Mouse (Mus musculus) gastrocnemius, adult 2 months (tissue): ENCODE data around the gene Lasp1. TPM values are rescaled to one million over a fixed set of nuclear protein-coding genes. Genes with fewer than 3 reads are reported as not detected.
"Not testable (repeated sequence)": the region's sequence is repeated elsewhere in the genome, so short reads cannot be mapped to it uniquely, and the experiment has no call there.

Experiments used
- DNase-seq: peaks from one replicate; pipeline ENCODE4 v3.0.0; 2022
- H3K27ac ChIP-seq: fragments of 200-600 bp; 2 replicates; pipeline ENCODE4 v1.8.1; 2022; ENCODE audit warnings: mild to moderate bottlenecking
- H3K4me3 ChIP-seq: fragments of 200-600 bp; 2 replicates; pipeline ENCODE4 v1.8.1; 2022; ENCODE audit warnings: mild to moderate bottlenecking, moderate library complexity
- CTCF ChIP-seq: fragments of 200-600 bp; IDR thresholded peaks from 2 replicates; pipeline ENCODE4 v1.8.1; 2022; ENCODE audit warnings: antibody characterized with exemption, mild to moderate bottlenecking, moderate library complexity
- intact Hi-C: fragments of 180-260 bp; cut with DNase I; formaldehyde crosslinking; loops from one replicate; pipeline ENCODE4 v1.15.1; 2025
- total RNA-seq, 2 experiments: library from RNA; stranded (reverse); gene quantifications; 2 replicates each; pipeline ENCODE4 v1.2.3; 2021

Lasp1 gene
- total RNA-seq, 2 experiments from 2014 or later = 10.0 to 16.8 TPM

DNA sequence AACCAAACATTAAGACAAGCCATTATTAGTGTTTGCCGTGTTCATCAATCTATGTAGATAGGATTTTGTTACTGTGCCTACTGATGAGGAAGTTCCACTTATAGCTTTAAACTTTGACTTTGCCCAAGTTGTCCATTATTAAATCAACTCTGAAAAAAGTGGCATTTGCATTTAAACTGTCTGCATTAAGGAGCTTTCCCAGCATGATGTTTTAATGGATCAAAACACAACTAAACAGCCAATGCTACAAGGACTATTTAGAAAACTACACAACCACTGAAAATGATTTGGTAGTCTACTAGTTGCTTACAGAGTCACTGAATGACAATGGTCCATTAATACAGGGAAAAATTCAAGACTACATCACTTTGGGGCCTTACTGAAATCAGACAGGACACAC is 19.9 kb upstream of the Lasp1 start:
- H3K4me3 ChIP-seq = no peak overlapping the region
- intact Hi-C loops = no loop called here
- TF ChIP-seq CTCF = no peak
- no peak overlapping the region for H3K27ac ChIP-seq
- no peak for DNase-seq

GRCm38 (mm10) chr11:97779968-97780701 is 18.7 kb upstream of the Lasp1 start:
- no peak for DNase-seq
- Histone ChIP-seq H3K27ac (no peak overlapping the region; the same call in 1 of the 2 replicates), H3K4me3 (peak overlapping the region; percentile 85)
- TF ChIP-seq CTCF = no peak
- intact Hi-C loops = no loop called here

- Histone ChIP-seq H3K4me3 (peak overlapping the region; percentile 85), H3K27ac (peak overlapping the region; percentile 88)
- no peak for TF ChIP-seq CTCF
- intact Hi-C loops = no loop called here
- no peak for DNase-seq
These were observed 17.3 kb upstream of the Lasp1 start for GRCm38 (mm10) chr11:97781478-97781831.

DNA sequence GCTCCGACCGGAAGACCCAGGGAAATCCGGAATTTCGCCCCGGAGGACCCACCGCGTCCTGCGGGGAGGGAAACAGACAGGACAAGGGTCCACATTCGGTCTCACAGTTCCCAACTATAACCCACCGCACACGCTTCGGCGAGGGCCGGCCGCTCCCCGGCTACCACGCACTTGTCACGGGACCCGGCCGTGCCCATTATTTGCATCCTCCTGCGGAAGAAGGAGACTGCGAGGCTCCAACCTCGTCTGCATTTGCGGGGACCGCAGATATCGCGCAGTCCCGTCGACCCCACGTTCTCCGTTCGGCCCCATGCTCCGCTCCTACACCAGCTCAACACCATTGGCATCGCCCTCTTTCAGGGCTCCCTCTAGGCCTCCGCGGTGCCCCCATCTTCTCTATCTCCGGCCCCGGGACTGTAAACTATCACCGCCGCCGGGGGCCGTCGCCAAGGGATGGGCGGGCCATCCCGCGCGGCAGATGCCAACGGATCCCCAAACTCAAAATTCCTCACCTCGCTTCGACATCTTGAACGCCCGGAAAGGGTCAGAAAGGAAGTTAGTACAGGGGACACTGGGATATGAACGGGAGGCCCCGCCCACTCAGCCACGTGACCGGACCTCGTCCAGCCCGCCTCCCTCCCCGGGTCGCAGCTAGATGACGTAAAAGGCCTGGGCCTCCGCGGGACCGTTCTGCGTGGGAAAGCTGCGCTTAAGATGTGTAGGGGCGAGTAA is 16.8 kb upstream of the Lasp1 start, which contains the start of gene Rpl23:
Gene Rpl23, minus strand, starts transcription at position 606 of the 732 bp plus-strand sequence.
- no peak for TF ChIP-seq CTCF
- intact Hi-C loops = no loop called here
- H3K4me3 ChIP-seq = peak within 1 kb of the TSS; percentile 85
- peak; percentile 99 for DNase-seq
- H3K27ac ChIP-seq = peak within 1 kb of the TSS; percentile 88

DNA sequence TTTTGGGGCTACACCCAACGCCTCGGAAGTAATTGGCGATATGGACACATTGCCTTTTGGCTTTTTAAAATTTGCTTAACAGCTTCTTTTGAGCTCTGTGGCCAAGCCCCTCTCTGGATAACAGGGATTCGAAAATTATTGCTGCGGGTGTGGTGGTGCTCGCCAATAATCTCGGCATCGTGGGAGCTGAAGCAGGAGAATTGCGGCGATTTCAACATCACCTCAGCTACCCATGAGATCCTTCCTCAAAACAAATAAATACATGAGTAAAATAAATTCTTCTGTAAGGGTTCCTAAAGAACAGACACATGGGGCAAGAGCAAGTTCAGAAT is 16.3 kb upstream of the Lasp1 start:
- Histone ChIP-seq H3K27ac (peak overlapping the region; percentile 88), H3K4me3 (peak overlapping the region; percentile 85)
- no peak for TF ChIP-seq CTCF
- intact Hi-C loops = no loop called here
- no peak for DNase-seq

- no peak overlapping the region for H3K4me3 ChIP-seq
- DNase-seq = no peak
- H3K27ac ChIP-seq = no peak overlapping the region
- no peak for TF ChIP-seq CTCF
- intact Hi-C loops = no loop called here
These were observed 10.8 kb upstream of the Lasp1 start for GRCm38 (mm10) chr11:97787961-97788360.

DNA sequence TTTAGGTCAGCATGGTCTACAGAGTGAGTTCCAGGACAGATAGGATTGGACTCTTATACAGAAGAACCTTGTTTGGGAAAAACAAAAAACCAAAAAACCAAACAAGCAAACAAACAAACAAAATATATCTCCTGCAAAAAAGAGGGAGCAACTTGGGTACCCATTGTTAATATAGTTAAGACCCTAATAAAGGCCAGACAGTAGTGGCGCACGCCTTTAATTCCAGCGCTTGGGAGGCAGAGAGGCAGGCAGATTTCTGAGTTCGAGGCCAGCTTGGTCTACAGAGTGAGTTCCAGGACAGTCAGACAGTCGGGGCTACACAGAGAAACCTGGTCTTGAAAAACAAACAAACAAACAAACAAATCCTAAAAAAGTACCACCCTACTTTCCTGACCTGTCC is 9.1 kb upstream of the Lasp1 start:
- intact Hi-C loops = no loop called here
- Histone ChIP-seq H3K27ac (no peak overlapping the region), H3K4me3 (no peak overlapping the region)
- no peak for DNase-seq
- no peak for TF ChIP-seq CTCF

- intact Hi-C loops, DNase-seq, H3K4me3 ChIP-seq, H3K27ac ChIP-seq: not testable (repeated sequence)
These were observed 7.9 kb upstream of the Lasp1 start for GRCm38 (mm10) chr11:97790778-97791438.

- no peak overlapping the region for H3K4me3 ChIP-seq
- TF ChIP-seq CTCF = peak; percentile 84
- intact Hi-C loops = loop anchor here (2.0 kb wide), 1 partner anchor 90 kb away; no protein-coding TSS in a partner anchor
- H3K27ac ChIP-seq = no peak overlapping the region
- no peak for DNase-seq
These were observed 5.6 kb upstream of the Lasp1 start for GRCm38 (mm10) chr11:97793165-97793564.

- Histone ChIP-seq H3K27ac (peak overlapping the region; percentile 97; the same call in 1 of the 2 replicates), H3K4me3 (no peak overlapping the region)
- intact Hi-C loops = loop anchor here (5.0 kb wide), 2 partner anchors 45 to 190 kb away; partner anchors contain the start of genes B230217C12Rik and Plxdc1
- DNase-seq = peak; percentile 77
- TF ChIP-seq CTCF = peak; percentile 51
These were observed 1.9 kb upstream of the Lasp1 start for GRCm38 (mm10) chr11:97796910-97797309.

DNA sequence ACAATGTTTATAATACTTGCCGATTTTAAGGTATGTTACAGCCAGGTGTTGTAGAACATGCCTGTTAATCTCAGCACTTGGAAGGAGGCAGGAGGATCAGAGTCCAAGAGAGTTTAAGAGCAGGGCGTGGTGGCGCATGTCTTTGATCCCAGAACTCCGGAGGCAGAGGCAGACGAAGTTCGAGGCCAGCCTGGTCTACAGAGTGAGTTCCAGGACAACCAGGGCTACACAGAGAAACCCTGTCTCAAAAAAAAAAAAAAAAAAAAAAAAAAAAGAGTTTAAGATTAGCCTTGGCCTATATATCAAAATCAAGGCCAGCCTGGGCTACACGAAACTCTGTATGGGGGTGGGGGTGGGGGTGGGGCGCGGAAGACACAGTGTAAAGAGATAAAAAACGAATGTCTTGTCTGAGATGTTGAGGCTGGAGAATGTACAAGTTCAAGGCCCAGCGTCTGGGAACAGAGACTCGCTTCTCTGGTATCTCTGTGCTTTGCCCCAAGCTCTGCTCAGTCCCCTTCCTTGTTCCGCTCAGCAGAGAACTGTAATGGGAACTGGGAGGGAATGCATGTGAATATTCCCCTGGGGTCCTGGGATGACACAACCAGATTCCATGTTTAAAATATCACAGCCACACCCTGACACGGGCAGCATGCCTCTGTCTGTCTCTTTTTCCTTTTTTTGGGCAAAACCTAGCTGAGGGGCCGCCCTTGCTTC is 1.3 kb upstream of the Lasp1 start:
- intact Hi-C loops = loop anchor here (2.0 to 5.0 kb wide), 3 partner anchors 45 to 190 kb away; partner anchors contain the start of genes B230217C12Rik, Fbxo47 and Plxdc1
- Histone ChIP-seq H3K4me3 (peak overlapping the region; percentile 2; the same call in 1 of the 2 replicates), H3K27ac (peak overlapping the region; percentile 97)
- DNase-seq = peak; percentile 64
- no peak for TF ChIP-seq CTCF

GRCm38 (mm10) chr11:97798083-97798435 is 741 bp upstream of the Lasp1 start:
- Histone ChIP-seq H3K4me3 (peak overlapping the region; percentile 2; the same call in 1 of the 2 replicates), H3K27ac (peak overlapping the region; percentile 97)
- no peak for TF ChIP-seq CTCF
- intact Hi-C loops = loop anchor here (2.0 to 5.0 kb wide), 3 partner anchors 44 to 189 kb away; partner anchors contain the start of genes B230217C12Rik, Fbxo47 and Plxdc1
- no peak for DNase-seq
